ENCODE assay signal across 12 mouse cellular contexts in the genomic region with DNA sequence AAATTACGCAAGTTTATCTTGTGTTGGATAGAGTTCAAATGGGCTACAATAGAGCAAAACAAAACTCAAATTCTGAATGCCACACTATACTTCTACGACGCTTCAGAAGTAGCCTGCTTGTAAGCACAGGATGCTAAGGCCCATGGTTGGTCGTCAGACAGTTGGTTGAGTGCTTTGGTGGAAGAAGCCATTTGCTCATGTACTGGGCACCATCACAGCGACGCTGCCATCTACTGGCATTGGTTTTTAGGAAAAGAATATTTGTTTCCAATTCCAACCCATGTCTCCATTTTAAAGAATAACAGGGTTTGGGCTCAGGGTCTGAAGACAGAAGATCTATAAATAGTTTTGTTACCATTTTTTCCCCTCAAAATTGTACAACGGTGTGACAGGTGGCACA.
DNase-seq lines count a peak whose midpoint lies in the region; ATAC-seq and TF ChIP-seq lines count a peak whose summit lies in the region.
"Had no signal": no experiment of that assay in that cellular context is flagged by ENCODE, and none has a peak within 500 bp of the region (broad histone marks: within the 10 kb centered on the region; RNA-seq: fewer than 3 reads in every experiment).

No protein-coding gene starts in this region.

- H3K4me3 ChIP-seq in gastrocnemius, adult 2 months: no peak overlapping the region
- H3K4me3 ChIP-seq in layer of hippocampus, adult 2 months: no peak overlapping the region
- H3K4me3 ChIP-seq: embryonic facial prominence, embryonic 15.5 days; liver, embryonic 15.5 days; stomach, embryonic 15.5 days had no signal

- peak; percentile 7; the same call in 1 of the 2 replicates for TF ChIP-seq CTCF in gastrocnemius, adult 2 months (IDR thresholded peaks at IDR 0.05)
- peak; percentile 57 for TF ChIP-seq CTCF in layer of hippocampus, adult 2 months (conservative IDR thresholded peaks at IDR 0.05)

- intact Hi-C loops in gastrocnemius, adult 2 months (cut with DNase I): no loop called here
- intact Hi-C loops in gastrocnemius, postnatal 14 days (cut with DNase I; ENCODE audit: low total_unique reads): no loop called here

- no peak for DNase-seq in gastrocnemius, adult 2 months
- no peak for DNase-seq in gastrocnemius, postnatal 14 days
- no peak for DNase-seq in layer of hippocampus, adult 2 months (ENCODE audit: low spot score in 2 of 2)
- no peak for DNase-seq in layer of hippocampus, postnatal 36 days
- peak; percentile 41 for DNase-seq in ES-CJ7 (ENCODE audit: low read depth, low spot score)
- DNase-seq in brain, adult 2 months (ENCODE audit: low read depth, low spot score): peak; percentile 45
- DNase-seq in spleen, postnatal 10 days (ENCODE audit: low spot score in 2 of 2): no peak
- DNase-seq: right cerebral cortex, postnatal 14 days had no signal

- H3K27ac ChIP-seq in gastrocnemius, adult 2 months: no peak overlapping the region
- no peak overlapping the region for H3K27ac ChIP-seq in layer of hippocampus, adult 2 months
- H3K27ac ChIP-seq: embryonic facial prominence, embryonic 15.5 days; liver, embryonic 15.5 days; stomach, embryonic 15.5 days had no signal

- ATAC-seq in activated CD4-positive, CD25-positive, alpha-beta regulatory T cell, adult 4 months: no peak

Comparison
In these comparisons a context has a peak if more than half of its experiments do, and no peak if none do; other contexts are left out.
1. DNase-seq: peak in ES-CJ7 (single experiment) and brain, adult 2 months (single experiment); none in gastrocnemius, adult 2 months (single experiment), gastrocnemius, postnatal 14 days (single experiment), layer of hippocampus, adult 2 months (0 of 2), layer of hippocampus, postnatal 36 days (0 of 2) and spleen, postnatal 10 days (0 of 2).